Mouse (Mus musculus) cerebellum, adult 2 months (tissue): ENCODE measurements around the gene Lcn5. TPM values are rescaled to one million over a fixed set of nuclear protein-coding genes. Genes with fewer than 3 reads are reported as not detected.

ENCODE experiments used
- DNase-seq, 2 experiments: peaks; one replicate each; pipeline ENCODE4 v3.0.0; 2021
- H3K27ac ChIP-seq: fragments of 200-500 bp; 2 replicates; pipeline ENCODE4 v1.5.1; 2012; ENCODE audit warnings: low read length, control low read depth, inconsistent platforms; ENCODE audit not compliant: insufficient read depth
- H3K27me3 ChIP-seq: fragments of 200-500 bp; 2 replicates; pipeline ENCODE4 v1.6.1; 2012; ENCODE audit warnings: inconsistent platforms, mild to moderate bottlenecking, low read length, moderate library complexity; ENCODE audit not compliant: control insufficient read depth, insufficient read depth
- H3K4me1 ChIP-seq: fragments of 200-500 bp; 2 replicates; pipeline ENCODE4 v1.6.1; 2011; ENCODE audit warnings: low read length; ENCODE audit not compliant: control insufficient read depth, insufficient read depth
- H3K4me3 ChIP-seq: fragments of 200-500 bp; replicated peaks from 2 replicates; pipeline ENCODE3; 2011; ENCODE audit warnings: mild to moderate bottlenecking, low read depth, low read length, control low read depth; ENCODE audit not compliant: insufficient read depth
- CTCF ChIP-seq: fragments of 200-500 bp; IDR thresholded peaks from 2 replicates; pipeline ENCODE4 v1.5.1; 2011; ENCODE audit warnings: low read depth, mild to moderate bottlenecking, control low read depth, low read length, moderate library complexity, borderline replicate concordance; ENCODE audit not compliant: insufficient read depth
- POLR2A ChIP-seq: fragments of 200-500 bp; IDR thresholded peaks from 2 replicates; pipeline ENCODE4 v1.6.1; 2011; ENCODE audit warnings: low read length, control low read depth, borderline replicate concordance; ENCODE audit not compliant: insufficient read depth
- WGBS: fragments of 180-500 bp; shearing (Covaris S2); methylation state at CpG from one replicate; pipeline ENCODE4 v1.1.7; 2018; 5-methylcytosine and 5-hydroxymethylcytosine counted together
- polyA plus RNA-seq: library from polyadenylated mRNA; depleted of rRNA; stranded (reverse); fragments of >200 nt; gene quantifications from 2 replicates; pipeline ENCODE4 v1.2.3, GENCODE M21; 2012

Lcn5 gene
- polyA plus RNA-seq, 1 experiment, result not detected

DNA sequence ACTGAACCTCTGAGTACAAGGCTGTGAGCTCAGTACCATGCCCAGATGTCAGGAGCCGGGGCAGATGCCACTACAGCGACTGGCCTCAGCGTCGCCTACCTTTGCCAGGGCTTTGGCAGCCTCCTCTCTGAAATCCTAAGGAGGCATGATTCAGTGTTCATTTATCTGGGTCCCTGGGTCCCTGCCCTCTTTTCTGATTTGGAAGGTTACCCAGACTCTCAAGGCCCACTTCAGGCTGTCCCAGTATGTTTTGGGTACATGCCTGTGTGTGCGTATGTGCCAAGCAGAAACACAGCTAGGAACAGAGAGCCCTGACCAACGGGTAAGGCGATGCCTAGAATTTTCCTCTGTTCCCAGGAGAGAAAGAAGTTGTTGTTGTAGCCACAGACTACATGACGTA lies 2.5 kb downstream of the Lcn5 start:
- no peak for DNase-seq
- no peaks in the 10 kb centered on the region for H3K27me3 ChIP-seq
- H3K27ac ChIP-seq, result no peak overlapping the region
- no peak overlapping the region for H3K4me3 ChIP-seq
- TF ChIP-seq CTCF (no peak), POLR2A (no peak)
- peaks cover 12% of the 10 kb centered on the region for H3K4me1 ChIP-seq
- WGBS, result 66% methylated on average over 8 of the region's 8 CpGs

DNA sequence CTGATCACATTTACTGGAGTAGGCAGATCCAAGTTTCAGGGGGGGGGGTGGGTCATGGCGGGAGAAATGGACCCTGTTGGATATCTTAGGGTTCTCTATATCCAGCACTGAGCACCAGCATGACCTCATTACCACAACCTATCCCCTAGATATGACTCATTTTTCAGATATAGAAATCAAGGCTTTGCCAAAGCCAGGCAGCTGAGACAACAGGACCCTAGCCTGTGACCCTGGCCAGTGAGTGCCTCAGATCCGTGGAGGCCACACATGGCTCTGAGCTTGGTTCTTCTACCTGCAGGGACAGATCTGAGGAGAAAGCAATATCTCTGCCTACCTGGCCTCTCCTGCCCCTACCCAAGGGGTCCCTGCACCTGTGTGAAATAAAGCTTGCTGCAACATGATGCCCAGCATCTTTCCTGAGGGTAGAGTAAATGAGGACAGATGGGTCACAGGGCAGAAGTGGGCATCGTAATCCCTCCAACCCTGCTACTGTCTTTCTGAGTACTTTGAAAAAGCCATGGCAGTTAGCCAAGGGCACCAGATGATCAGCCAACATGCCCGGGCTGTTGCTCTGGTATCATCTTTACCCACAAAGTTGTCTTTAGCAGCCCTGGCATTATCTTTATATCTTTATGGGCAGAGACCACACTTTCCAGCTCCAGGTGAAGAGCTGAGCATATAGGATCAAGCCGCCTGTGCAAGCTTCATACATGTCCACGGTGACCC lies 3.7 kb downstream of the Lcn5 start:
- no peak for TF ChIP-seq CTCF
- no peak for TF ChIP-seq POLR2A
- Histone ChIP-seq H3K27ac (no peak overlapping the region), H3K4me1 (peaks cover 12% of the 10 kb centered on the region), H3K4me3 (no peak overlapping the region), H3K27me3 (no peaks in the 10 kb centered on the region)
- DNase-seq, result no peak
- WGBS, result 50% methylated on average over 6 of the region's 6 CpGs

DNA sequence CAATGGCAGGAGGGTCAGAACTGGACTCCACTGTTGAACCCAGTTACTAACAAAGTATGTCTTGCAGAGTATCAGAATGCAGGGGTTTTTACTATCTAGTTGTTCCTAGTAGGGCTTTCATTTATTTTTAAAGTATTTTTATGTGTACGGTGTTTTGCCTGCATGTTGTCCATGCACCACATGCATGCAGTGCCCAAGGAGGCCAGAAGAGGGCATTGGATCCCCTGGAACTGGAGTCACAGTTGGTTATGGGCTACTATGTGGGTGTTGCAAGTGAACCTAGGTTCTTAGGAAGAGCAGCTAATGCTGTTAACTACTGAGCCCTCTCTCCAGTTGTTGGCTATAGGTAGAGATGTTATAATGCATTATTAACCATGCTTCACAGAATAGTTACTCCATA lies 5.8 kb downstream of the Lcn5 start:
- Histone ChIP-seq H3K27me3 (no peaks in the 10 kb centered on the region), H3K4me3 (no peak overlapping the region), H3K27ac (no peak overlapping the region), H3K4me1 (peaks cover 7% of the 10 kb centered on the region; the same call in 1 of the 2 replicates)
- peak; percentile 23 to 38 for DNase-seq
- TF ChIP-seq POLR2A, result no peak
- peak; percentile 72 for TF ChIP-seq CTCF
- WGBS, result 50% methylated on average over 1 of the region's 1 CpGs

DNA sequence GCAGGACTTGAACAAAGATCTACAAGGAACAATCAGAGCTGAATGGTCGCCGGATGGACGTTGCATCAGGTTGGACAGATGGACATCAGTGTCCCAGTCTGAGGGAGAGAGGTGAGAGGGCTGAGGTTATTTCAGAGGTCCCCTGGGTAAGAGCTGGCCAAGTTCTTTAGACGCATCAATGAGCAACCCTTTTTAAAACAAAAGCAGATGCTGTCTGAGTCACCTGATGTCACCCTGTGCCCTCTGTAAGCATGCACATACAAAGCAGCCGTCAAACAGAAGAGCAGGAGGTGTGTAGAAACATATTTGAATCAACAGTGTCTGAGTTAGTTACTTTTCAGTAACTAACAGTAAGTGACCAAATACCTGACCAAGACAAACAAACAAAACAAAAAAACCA lies 6.4 kb downstream of the Lcn5 start:
- Histone ChIP-seq H3K27me3 (no peaks in the 10 kb centered on the region), H3K27ac (no peak overlapping the region), H3K4me1 (peaks cover 7% of the 10 kb centered on the region; the same call in 1 of the 2 replicates), H3K4me3 (no peak overlapping the region)
- TF ChIP-seq POLR2A (no peak), CTCF (no peak)
- 61% methylated on average over 5 of the region's 5 CpGs for WGBS
- no peak for DNase-seq

DNA sequence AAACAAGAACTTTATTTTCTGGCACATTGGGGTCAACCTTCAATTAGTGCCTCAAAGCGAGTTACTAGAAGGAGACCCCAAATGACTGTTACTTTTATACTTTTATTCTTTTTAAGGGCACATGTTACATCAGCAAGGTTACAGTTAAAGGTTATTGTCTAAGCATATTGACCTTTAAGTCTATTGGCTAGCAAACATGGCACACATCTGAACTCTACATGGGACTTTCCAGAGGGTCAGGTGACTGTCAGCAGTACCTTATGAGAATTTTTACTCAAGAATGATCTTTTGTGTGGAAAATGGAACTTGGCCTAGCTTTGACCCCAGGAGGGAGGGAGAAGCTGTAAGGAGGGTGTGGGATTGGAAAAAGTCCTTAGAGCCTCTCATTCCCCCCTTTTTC lies 8.8 kb downstream of the Lcn5 start:
- 71% methylated on average over 1 of the region's 1 CpGs for WGBS
- TF ChIP-seq CTCF, result no peak
- TF ChIP-seq POLR2A, result no peak
- Histone ChIP-seq H3K4me1 (peaks cover 4% of the 10 kb centered on the region; the same call in 1 of the 2 replicates), H3K4me3 (no peak overlapping the region), H3K27ac (no peak overlapping the region), H3K27me3 (no peaks in the 10 kb centered on the region)
- DNase-seq, result no peak

DNA sequence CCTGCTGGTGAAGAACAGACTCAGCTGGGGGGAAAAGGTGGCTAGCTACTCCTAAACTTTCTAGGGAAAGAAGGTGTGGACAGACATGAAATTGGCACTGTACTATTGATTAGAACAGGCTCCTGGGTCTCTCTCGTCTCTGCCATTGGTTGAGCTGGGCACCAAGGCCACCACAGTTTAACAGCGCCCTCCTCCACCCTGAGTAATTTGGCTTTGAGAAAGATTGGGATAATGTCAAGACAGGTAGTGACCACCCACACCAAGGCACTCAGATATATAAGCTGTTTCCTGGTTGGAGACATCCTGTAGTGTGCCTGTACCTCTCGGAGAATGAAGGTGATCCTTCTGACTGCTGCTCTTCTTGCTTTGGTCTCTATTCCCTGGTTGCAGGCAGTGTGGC lies 18.7 kb downstream of the Lcn5 start, which contains the start of gene Lcn6:
Lcn6 (plus strand) TSS at position 301 of the 400 bp plus-strand sequence.
- Histone ChIP-seq H3K4me1 (no peaks in the 10 kb centered on the region), H3K27ac (no peak within 1 kb of the TSS), H3K4me3 (no peak within 1 kb of the TSS), H3K27me3 (no peaks in the 10 kb centered on the region; the same call in 1 of the 2 replicates)
- WGBS, result 96% methylated on average over 3 of the region's 3 CpGs
- TF ChIP-seq POLR2A (no peak), CTCF (no peak)
- DNase-seq, result no peak

DNA sequence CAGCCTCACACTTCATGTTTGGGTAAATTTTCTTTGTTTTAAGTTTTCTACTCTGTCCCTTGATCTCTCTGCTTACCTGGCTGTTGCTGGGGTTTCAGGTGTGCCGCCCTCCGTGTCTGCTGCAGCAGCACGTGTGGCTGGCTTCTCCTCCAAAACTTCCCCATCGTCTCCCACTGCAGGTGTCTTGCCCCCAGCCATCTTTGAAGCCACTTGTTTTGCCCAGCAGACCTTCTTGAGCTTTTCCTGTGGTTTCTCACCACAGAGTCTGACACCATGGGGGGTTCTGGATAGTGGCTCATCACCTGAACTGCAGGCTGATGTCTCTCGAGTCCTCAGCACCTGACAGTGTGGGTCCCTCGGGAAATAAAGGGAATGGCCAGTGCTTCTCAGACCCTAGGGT lies 21.8 kb downstream of the Lcn5 start:
- TF ChIP-seq POLR2A (no peak), CTCF (no peak)
- no peaks in the 10 kb centered on the region for H3K4me1 ChIP-seq
- no peak for DNase-seq
- no peak overlapping the region for H3K27ac ChIP-seq
- no peaks in the 10 kb centered on the region; the same call in 1 of the 2 replicates for H3K27me3 ChIP-seq
- WGBS, result 88% methylated on average over 6 of the region's 6 CpGs
- H3K4me3 ChIP-seq, result no peak overlapping the region

DNA sequence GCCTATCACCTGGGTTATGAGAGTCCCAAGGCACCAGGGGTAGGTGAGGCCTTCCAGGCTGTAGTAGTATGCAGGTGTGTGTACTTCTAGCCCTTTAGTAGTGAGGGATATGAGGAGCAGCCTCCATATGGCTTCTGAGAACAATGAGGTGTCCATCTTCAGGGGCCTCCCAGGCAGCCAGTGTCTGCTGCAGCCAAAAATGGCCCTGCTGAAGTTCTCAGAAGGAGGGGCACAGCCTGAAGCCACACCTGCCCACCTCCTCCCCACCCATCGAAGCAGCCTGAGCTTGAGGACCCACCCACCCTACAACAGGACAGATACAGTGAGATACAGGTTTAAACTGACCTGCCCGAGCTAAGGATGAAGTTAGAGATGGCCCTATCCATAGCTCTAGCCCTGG lies 24.7 kb downstream of the Lcn5 start, which contains the start of gene Lcn10:
Lcn10 (plus strand) TSS at position 301 of the 400 bp plus-strand sequence.
- Histone ChIP-seq H3K27ac (no peak within 1 kb of the TSS), H3K27me3 (no peaks in the 10 kb centered on the region), H3K4me3 (no peak within 1 kb of the TSS), H3K4me1 (no peaks in the 10 kb centered on the region)
- 68% methylated on average over 2 of the region's 2 CpGs for WGBS
- no peak for TF ChIP-seq CTCF
- TF ChIP-seq POLR2A, result no peak
- DNase-seq, result no peak
